9 mouse cellular contexts compared by ENCODE assay signal in genomic region chr4:44557815-44558563, GRCm38 (mm10).
DNase-seq lines count a peak whose midpoint lies in the region; ATAC-seq and TF ChIP-seq lines count a peak whose summit lies in the region.
"Had no signal": no experiment of that assay in that cellular context is flagged by ENCODE, and none has a peak within 500 bp of the region (broad histone marks: within the 10 kb centered on the region; RNA-seq: fewer than 3 reads in every experiment).

No protein-coding gene starts in this region.

- no peaks in the 10 kb centered on the region for H3K36me3 ChIP-seq in forebrain, postnatal 0 days (ENCODE audit: insufficient read depth)
- H3K36me3 ChIP-seq in intestine, embryonic 15.5 days = no peaks in the 10 kb centered on the region
- H3K36me3 ChIP-seq in limb, embryonic 14.5 days (ENCODE audit: control insufficient read depth, insufficient read depth, low read length) = no peaks in the 10 kb centered on the region

- peak overlapping the region; percentile 0 for H3K4me3 ChIP-seq in cerebellum, adult 2 months (replicated peaks; ENCODE audit: insufficient read depth, low read depth, low read length)
- peak overlapping the region; percentile 37 for H3K4me3 ChIP-seq in forebrain, postnatal 0 days (ENCODE audit: low read depth, low read length)
- H3K4me3 ChIP-seq in intestine, embryonic 15.5 days (replicated peaks) = peak overlapping the region; percentile 24
- H3K4me3 ChIP-seq in limb, embryonic 14.5 days (replicated peaks; ENCODE audit: low read length) = peak overlapping the region; percentile 36
- H3K4me3 ChIP-seq: myocyte had no signal

- no peak overlapping the region for H3K27ac ChIP-seq in cerebellum, adult 2 months (ENCODE audit: insufficient read depth, low read length)
- H3K27ac ChIP-seq in forebrain, postnatal 0 days (ENCODE audit: low read depth, low read length) = peak overlapping the region; percentile 50; the same call in 1 of the 2 replicates
- no peak overlapping the region for H3K27ac ChIP-seq in intestine, embryonic 15.5 days
- H3K27ac ChIP-seq in limb, embryonic 14.5 days (replicated peaks; ENCODE audit: low read depth, low read length) = no peak overlapping the region

- no peaks in the 10 kb centered on the region for H3K27me3 ChIP-seq in cerebellum, adult 2 months (ENCODE audit: control insufficient read depth, insufficient read depth, low read length)
- H3K27me3 ChIP-seq in forebrain, postnatal 0 days (ENCODE audit: insufficient read depth, low read length) = no peaks in the 10 kb centered on the region
- H3K27me3 ChIP-seq in intestine, embryonic 15.5 days (replicated peaks) = 0 out of 2 replicates have a peak, but pooled peaks cover 9% of the 10 kb centered on the region
- H3K27me3 ChIP-seq in limb, embryonic 14.5 days (ENCODE audit: control insufficient read depth, insufficient read depth, low read length) = peaks cover 4% of the 10 kb centered on the region; the same call in 1 of the 2 replicates

- no peaks in the 10 kb centered on the region for H3K9me3 ChIP-seq in forebrain, postnatal 0 days (ENCODE audit: low read length)
- no peaks in the 10 kb centered on the region for H3K9me3 ChIP-seq in intestine, embryonic 15.5 days
- H3K9me3 ChIP-seq in limb, embryonic 14.5 days (ENCODE audit: control insufficient read depth, low read length) = no peaks in the 10 kb centered on the region

- TF ChIP-seq POLR2A in cerebellum, adult 2 months (IDR thresholded peaks at IDR 0.05; ENCODE audit: borderline replicate concordance, insufficient read depth, low read length) = no peak
- TF ChIP-seq POLR2A in limb, embryonic 14.5 days (IDR thresholded peaks at IDR 0.05; ENCODE audit: borderline replicate concordance, extremely low read depth, insufficient read depth, insufficient read length) = no peak

- ATAC-seq in forebrain, postnatal 0 days = peak; percentile 86
- peak; percentile 20; the same call in 1 of the 2 replicates for ATAC-seq in intestine, embryonic 15.5 days
- ATAC-seq in limb, embryonic 14.5 days (ENCODE audit: low FRiP score, low read depth) = no peak

- peak overlapping the region; percentile 87 for H3K4me2 ChIP-seq in forebrain, postnatal 0 days (ENCODE audit: low read depth)
- H3K4me2 ChIP-seq in intestine, embryonic 15.5 days (replicated peaks) = peak overlapping the region; percentile 74
- H3K4me2 ChIP-seq in limb, embryonic 14.5 days (replicated peaks; ENCODE audit: low read depth, low read length, severe bottlenecking) = peak overlapping the region; percentile 83

- WGBS in cerebellum, adult 2 months = 3% methylated on average over 36 of the region's 36 CpGs
- 3% methylated on average over 36 of the region's 36 CpGs for WGBS in forebrain, postnatal 0 days
- 4% methylated on average over 36 of the region's 36 CpGs for WGBS in intestine, embryonic 15.5 days
- WGBS in limb, embryonic 14.5 days = 2% methylated on average over 36 of the region's 36 CpGs

- peak; percentile 24 to 32 for DNase-seq in spleen, adult 18-20 months
- DNase-seq in spleen, adult 12 weeks (ENCODE audit: low spot score) = no peak
- peak; percentile 57 to 66 for DNase-seq in cerebellum, adult 2 months
- peak; percentile 90 for DNase-seq in forebrain, postnatal 0 days
- peak; percentile 70 for DNase-seq in limb, embryonic 14.5 days (ENCODE audit: low spot score)
- DNase-seq in neural tube, embryonic 10.5 days (ENCODE audit: extremely low spot score, low spot score) = peak; percentile 89
- no peak for DNase-seq in MN1 (ENCODE audit: low spot score)

- TF ChIP-seq CTCF in cerebellum, adult 2 months (IDR thresholded peaks at IDR 0.05; ENCODE audit: borderline replicate concordance, insufficient read depth, low read depth, low read length) = peak; percentile 73
- TF ChIP-seq CTCF in forebrain, postnatal 0 days (IDR thresholded peaks at IDR 0.05; ENCODE audit: low read depth) = peak; percentile 89

- peak overlapping the region; percentile 54 for H3K9ac ChIP-seq in forebrain, postnatal 0 days
- peak overlapping the region; percentile 42 for H3K9ac ChIP-seq in intestine, embryonic 15.5 days
- peak overlapping the region; percentile 60 for H3K9ac ChIP-seq in limb, embryonic 14.5 days (ENCODE audit: low read depth, low read length, severe bottlenecking)

- H3K4me1 ChIP-seq in cerebellum, adult 2 months (ENCODE audit: control insufficient read depth, insufficient read depth, low read length) = peaks cover 13% of the 10 kb centered on the region; the same call in 1 of the 2 replicates
- 0 out of 2 replicates have a peak, but pooled peaks cover 9% of the 10 kb centered on the region for H3K4me1 ChIP-seq in forebrain, postnatal 0 days (ENCODE audit: insufficient read depth)
- H3K4me1 ChIP-seq in intestine, embryonic 15.5 days (replicated peaks) = no peaks in the 10 kb centered on the region
- peaks cover 5% of the 10 kb centered on the region; the same call in 1 of the 2 replicates for H3K4me1 ChIP-seq in limb, embryonic 14.5 days (ENCODE audit: control insufficient read depth, insufficient read depth, low read length)

Comparison
In these comparisons a context has a peak if more than half of its experiments do, and no peak if none do; other contexts are left out.
1. DNase-seq: peak in spleen, adult 18-20 months (2 of 2), cerebellum, adult 2 months (2 of 2), forebrain, postnatal 0 days (single experiment), limb, embryonic 14.5 days (single experiment) and neural tube, embryonic 10.5 days (single experiment); none in spleen, adult 12 weeks (single experiment) and MN1 (single experiment).
2. Peak in every context shown above with its lines, with median percentiles within 50 percentile points of each other: H3K4me3 ChIP-seq, H3K4me2 ChIP-seq and H3K9ac ChIP-seq.